Mouse (Mus musculus) activated CD4-positive, CD25-positive, alpha-beta regulatory T cell, adult 4 months (primary cell): ENCODE data around the gene Tnni3k. TPM values are rescaled to one million over a fixed set of nuclear protein-coding genes. Genes with fewer than 3 reads are reported as not detected.
"Not testable (repeated sequence)": the region's sequence is repeated elsewhere in the genome, so short reads cannot be mapped to it uniquely, and the experiment has no call there.

Source experiments
- ATAC-seq: one replicate; pipeline ENCODE4 v1.8.0; 2017
- polyA plus RNA-seq, 2 experiments: library from polyadenylated mRNA; unstranded; fragments of 100-300 nt; shearing (Covaris generic); gene quantifications; one replicate each; pipeline ENCODE4 v1.2.1; 2017

Tnni3k gene
- polyA plus RNA-seq, 2 experiments from 2014 or later = not detected

- ATAC-seq = no peak
These were observed 230.5 kb downstream of the Tnni3k start for GRCm38 (mm10) chr3:154824713-154825112.

- not testable (repeated sequence) for ATAC-seq
These were observed 235.5 kb downstream of the Tnni3k start for GRCm38 (mm10) chr3:154819684-154820083.

DNA sequence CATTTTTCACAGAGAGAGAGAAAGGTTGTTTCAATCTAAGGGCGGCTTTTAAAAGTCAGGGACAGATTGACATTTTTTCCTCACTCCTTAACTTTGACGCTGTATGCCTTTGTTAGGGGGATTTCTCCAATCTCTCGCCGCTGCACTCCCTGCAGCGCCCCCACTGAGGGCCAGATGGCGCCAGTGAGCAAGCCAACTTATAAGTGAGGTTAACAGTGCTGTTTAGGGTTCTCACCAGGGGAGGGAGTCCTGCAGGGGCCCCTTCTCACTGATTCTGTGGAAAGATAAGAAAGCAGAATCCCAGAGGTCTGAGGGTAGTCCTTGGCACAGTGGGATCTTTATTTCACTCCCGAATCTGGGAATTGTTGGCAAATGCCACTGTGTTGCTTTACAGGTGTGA lies 237.5 kb downstream of the Tnni3k start:
- ATAC-seq = peak; percentile 14

- no peak for ATAC-seq
These were observed 238.2 kb downstream of the Tnni3k start for GRCm38 (mm10) chr3:154816801-154817625.

GRCm38 (mm10) chr3:154816231-154816630 lies 239.0 kb downstream of the Tnni3k start:
- ATAC-seq = no peak

- no peak for ATAC-seq
These were observed 239.6 kb downstream of the Tnni3k start for GRCm38 (mm10) chr3:154815606-154816005.

- ATAC-seq = no peak
These were observed 242.3 kb downstream of the Tnni3k start for GRCm38 (mm10) chr3:154812893-154813292.

DNA sequence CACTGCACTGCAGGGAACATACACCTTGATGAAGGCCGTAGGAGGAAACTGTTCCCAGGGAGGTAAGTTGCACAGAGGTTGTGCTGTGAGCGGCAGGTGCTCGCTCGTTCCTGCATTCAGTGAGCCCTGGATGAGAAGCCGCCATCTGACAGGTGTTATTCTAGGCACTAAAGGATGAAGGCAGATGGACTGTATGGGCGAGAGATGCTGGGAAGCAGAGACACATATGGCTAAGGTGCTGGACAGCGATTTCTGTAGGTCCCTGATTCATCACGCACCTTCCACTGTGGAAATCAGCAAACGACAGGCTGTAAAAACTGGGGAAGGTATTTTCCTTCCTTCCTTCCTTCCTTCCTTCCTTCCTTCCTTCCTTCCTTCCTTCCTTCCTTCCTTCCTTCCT lies 243.4 kb downstream of the Tnni3k start:
- ATAC-seq = no peak

DNA sequence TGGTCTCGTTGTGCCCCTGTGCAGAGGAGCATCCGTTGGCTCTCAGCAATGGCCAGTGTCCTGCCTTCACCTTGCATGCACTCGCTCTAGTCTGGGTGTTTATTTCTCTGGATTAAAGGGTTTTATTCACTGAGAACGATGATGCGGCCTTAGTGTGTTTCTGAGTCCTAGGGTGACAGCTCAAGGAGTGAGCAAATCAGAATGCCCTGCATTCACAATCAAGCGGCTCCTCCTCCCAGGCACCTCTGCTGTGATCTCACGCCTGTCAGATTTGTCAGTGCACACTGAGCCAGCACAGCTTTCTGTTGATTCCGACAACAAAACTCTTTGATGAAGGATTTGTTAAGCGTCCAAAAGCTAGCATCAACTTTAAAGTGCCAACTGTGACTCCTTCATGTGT lies 243.9 kb downstream of the Tnni3k start:
- ATAC-seq = no peak

GRCm38 (mm10) chr3:154810273-154810870 lies 244.8 kb downstream of the Tnni3k start:
- ATAC-seq = no peak

DNA sequence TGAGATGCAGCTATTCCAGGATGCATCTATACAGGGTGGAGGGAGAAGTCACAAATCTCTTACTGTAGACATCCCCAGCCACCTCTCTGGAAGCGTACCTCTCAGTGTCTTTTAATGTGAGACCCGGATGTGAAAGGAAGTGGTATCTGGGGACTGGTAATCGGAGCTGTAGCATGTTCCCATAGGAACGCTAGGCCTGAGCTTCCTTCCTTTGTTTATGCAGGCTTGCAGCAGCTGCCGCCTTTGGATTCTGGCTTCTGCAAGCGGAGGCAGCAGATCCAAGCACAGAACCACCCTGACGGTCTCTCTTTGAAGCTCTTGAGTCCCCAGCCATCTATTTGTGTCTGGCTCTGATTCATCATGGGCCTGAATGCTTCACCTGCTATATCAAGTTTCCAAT lies 248.6 kb downstream of the Tnni3k start:
- no peak for ATAC-seq

GRCm38 (mm10) chr3:154800888-154801429 lies 254.2 kb downstream of the Tnni3k start:
- ATAC-seq = no peak

DNA sequence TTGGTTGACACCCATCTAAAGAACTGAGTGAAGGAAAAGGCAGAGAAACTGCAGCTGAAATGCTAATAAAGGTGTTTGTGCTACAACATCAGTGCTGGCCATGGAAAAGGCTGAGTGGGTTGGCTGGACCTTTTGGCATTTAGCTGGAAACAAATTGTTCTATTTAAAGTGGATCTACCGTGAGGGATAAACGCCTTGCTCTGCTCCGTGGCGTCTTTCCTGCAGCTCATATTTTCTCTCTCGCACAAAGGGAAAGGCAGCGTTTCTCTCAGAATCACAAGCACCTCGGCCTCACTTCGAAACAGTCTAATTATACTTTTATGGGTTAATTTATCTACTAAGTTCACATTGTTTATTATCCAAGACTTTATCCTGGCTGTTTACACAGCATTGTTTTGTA lies 254.8 kb downstream of the Tnni3k start:
- no peak for ATAC-seq

GRCm38 (mm10) chr3:154798806-154799205 lies 256.4 kb downstream of the Tnni3k start:
- ATAC-seq = no peak

DNA sequence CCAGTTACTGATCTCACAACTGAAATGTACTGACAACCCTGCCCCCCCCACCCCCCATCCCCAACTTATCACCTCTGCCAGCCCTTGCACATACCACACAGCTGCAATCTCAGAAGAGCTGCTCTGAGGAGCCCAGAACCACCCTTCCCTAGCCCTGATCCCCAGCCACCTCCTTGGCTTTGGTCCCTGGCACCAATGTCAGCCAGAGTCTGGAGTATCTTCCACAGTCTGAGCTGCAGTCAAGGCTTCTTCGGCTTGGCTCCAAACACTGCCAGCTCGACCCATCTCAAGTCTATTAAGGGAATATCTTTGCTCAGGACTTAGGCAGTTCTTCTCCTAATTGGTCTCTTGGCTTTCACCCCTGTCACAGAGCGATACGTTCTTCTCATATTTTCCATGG lies 261.6 kb downstream of the Tnni3k start:
- no peak for ATAC-seq

DNA sequence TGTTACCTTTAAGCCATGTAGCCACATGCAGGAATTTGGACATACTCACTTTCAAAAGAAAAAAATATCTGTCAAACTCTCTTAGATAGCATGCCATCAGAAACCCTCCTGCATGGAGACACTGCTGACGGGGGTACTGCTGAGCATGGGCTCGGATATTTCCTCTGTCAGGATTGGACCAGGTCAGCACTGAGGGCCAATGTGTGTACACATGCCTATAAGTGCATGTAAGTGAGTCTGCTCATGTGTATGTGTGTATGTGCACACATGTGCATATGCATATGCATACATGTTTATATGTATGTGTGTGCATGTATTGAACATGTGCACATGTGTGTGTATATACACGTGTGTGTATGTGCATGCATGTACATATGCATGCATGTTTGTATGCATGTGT lies 267.6 kb downstream of the Tnni3k start:
- ATAC-seq = no peak

DNA sequence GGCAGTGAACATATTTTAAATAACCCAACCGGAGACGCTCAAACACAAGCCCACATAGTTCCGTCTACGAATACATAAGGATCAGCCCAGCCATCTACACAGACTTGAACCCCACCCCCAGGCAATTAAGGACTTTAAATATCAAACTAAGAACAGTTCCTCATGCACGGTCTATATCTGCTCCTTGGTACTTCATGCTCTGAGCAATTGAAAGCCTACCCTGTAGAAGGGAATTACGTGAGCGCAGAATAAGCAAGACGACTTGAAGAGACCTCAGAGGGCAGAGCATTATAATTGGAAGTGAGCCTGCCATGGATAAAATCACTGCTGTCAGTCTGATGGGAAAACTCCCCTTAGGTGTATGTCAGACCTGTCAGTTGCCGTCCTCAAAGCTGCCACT lies 268.9 kb downstream of the Tnni3k start:
- no peak for ATAC-seq

DNA sequence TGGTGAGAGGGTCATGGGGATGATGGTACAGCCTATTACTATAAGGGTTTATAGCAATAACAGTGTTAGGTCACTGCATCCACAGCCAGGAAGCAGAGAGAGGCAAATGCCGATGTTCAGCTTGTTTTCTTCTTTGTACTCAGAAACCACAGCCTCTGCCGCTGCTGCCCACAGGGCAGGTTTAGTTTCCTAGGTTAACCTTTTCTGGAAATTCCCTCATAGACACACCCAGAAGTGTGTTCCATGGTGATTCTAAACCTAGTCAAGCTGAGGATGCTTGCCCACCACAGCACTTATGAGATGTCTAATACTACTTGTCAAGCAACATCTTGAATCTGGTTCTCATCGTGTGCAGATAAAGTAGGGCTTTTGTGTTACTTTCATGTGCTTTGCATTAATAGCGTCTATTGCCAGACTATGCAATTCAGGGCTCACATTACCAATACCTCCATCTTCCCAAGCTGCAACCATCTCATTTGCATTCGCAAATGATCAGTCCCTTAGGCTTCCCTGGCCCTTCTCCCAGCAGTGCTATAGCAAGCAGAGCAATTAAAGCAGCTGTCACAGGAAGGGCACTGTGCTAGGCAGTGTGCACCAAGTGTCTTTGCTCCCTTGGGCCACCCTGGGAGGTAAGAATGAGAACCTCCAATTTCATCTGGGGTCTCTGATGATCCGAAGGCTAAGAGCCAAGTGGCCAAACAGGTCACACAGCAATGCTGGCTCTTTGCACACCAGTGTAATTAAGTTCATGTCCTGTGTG lies 276.2 kb downstream of the Tnni3k start:
- ATAC-seq = peak; percentile 63

- no peak for ATAC-seq
These were observed 283.6 kb downstream of the Tnni3k start for GRCm38 (mm10) chr3:154771651-154772050.

- ATAC-seq = no peak
These were observed 288.9 kb downstream of the Tnni3k start for GRCm38 (mm10) chr3:154766321-154766720.

GRCm38 (mm10) chr3:154764115-154764514 lies 291.1 kb downstream of the Tnni3k start:
- no peak for ATAC-seq

DNA sequence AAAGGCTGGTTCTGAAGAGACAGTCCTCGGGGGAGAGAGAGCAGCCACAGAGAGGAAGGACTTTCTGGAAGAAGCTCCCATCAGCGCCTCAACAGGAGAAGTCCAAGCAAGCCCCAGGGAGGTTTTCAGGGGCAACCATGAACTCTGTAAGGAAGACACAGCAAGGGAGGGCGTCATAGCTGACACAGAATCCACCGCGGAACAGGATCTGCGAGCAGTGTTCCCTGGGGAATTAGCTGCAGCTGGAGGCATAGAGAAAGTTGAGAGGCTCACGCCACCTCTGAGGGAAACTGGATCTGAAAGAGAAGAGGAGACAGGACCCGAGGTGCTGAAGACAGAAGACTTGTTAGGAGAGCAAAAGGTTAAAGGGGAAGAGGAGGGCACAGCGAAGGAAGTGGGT lies 291.8 kb downstream of the Tnni3k start:
- ATAC-seq = no peak

DNA sequence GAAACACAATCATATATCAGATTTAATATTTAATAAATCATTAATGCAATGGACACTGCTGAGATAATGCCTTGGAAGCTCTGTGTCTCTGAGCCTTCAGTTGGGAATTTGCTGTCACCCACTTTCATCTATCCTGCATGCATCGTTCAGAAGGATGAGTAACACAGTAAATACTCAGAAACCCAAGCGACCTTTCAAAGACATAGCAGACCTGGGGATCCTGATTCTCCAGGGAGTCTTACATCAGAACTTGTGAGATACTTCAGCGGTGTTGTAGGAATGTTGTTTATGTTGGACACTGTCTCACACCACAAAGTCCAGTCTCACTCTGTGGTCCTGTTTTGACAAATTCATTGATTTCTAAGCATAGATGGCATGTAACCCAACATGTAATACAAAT lies 294.1 kb downstream of the Tnni3k start:
- no peak for ATAC-seq
